Mouse (Mus musculus): Measurements from ENCODE around the gene Tbc1d10a. TPM values are rescaled to one million over a fixed set of nuclear protein-coding genes. Genes with fewer than 3 reads are reported as not detected.
A peak's percentile ranks its signal among the peaks of the same experiment; 100 is the strongest.

The Tbc1d10a gene
- polyA plus RNA-seq, 1 experiment: 56.4 TPM

- no peak for DNase-seq (ENCODE audit: extremely low spot score in 1 of 2, low spot score in 1 of 2)
Measured at GRCm38 (mm10) chr11:4213107-4213506, 26.5 kb downstream of the Tbc1d10a start.

- DNase-seq (ENCODE audit: extremely low spot score in 1 of 2, low spot score in 1 of 2): no peak
Measured at GRCm38 (mm10) chr11:4214572-4214971, 28.0 kb downstream of the Tbc1d10a start.

- no peak for DNase-seq (ENCODE audit: extremely low spot score in 1 of 2, low spot score in 1 of 2)
Measured at GRCm38 (mm10) chr11:4215061-4215460, 28.5 kb downstream of the Tbc1d10a start.

- DNase-seq (ENCODE audit: extremely low spot score in 1 of 2, low spot score in 1 of 2): no peak
Measured at GRCm38 (mm10) chr11:4216248-4217000, 29.8 kb downstream of the Tbc1d10a start.

GRCm38 (mm10) chr11:4217914-4218629, 31.5 kb downstream of the Tbc1d10a start, which contains the start of gene Castor1:
TSS of gene Castor1 (plus strand) at chr11:4218225.
- peak; percentile 54 to 64 for DNase-seq (ENCODE audit: extremely low spot score in 1 of 2, low spot score in 1 of 2)

GRCm38 (mm10) chr11:4218637-4219036, 32.0 kb downstream of the Tbc1d10a start:
- DNase-seq (ENCODE audit: extremely low spot score in 1 of 2, low spot score in 1 of 2): no peak

GRCm38 (mm10) chr11:4219317-4219751, 32.7 kb downstream of the Tbc1d10a start:
- peak; percentile 64 to 87 for DNase-seq (ENCODE audit: extremely low spot score in 1 of 2, low spot score in 1 of 2)

GRCm38 (mm10) chr11:4219908-4220307, 33.3 kb downstream of the Tbc1d10a start:
- DNase-seq (ENCODE audit: extremely low spot score in 1 of 2, low spot score in 1 of 2): no peak

GRCm38 (mm10) chr11:4220443-4221400, 34.1 kb downstream of the Tbc1d10a start:
- peak in 1 of 2 experiments; percentile 81 for DNase-seq (ENCODE audit: extremely low spot score in 1 of 2, low spot score in 1 of 2)

- DNase-seq (ENCODE audit: extremely low spot score in 1 of 2, low spot score in 1 of 2): no peak
Measured at GRCm38 (mm10) chr11:4222046-4222950, 35.7 kb downstream of the Tbc1d10a start.

GRCm38 (mm10) chr11:4223393-4224188, 37.0 kb downstream of the Tbc1d10a start:
- DNase-seq (ENCODE audit: extremely low spot score in 1 of 2, low spot score in 1 of 2): no peak

- DNase-seq (ENCODE audit: extremely low spot score in 1 of 2, low spot score in 1 of 2): no peak
Measured at GRCm38 (mm10) chr11:4224223-4224622, 37.6 kb downstream of the Tbc1d10a start.

GRCm38 (mm10) chr11:4226569-4227325, 40.2 kb downstream of the Tbc1d10a start:
- no peak for DNase-seq (ENCODE audit: extremely low spot score in 1 of 2, low spot score in 1 of 2)

GRCm38 (mm10) chr11:4228463-4228862, 41.9 kb downstream of the Tbc1d10a start:
- DNase-seq (ENCODE audit: extremely low spot score in 1 of 2, low spot score in 1 of 2): no peak

GRCm38 (mm10) chr11:4229841-4230240, 43.3 kb downstream of the Tbc1d10a start:
- no peak for DNase-seq (ENCODE audit: extremely low spot score in 1 of 2, low spot score in 1 of 2)

- DNase-seq (ENCODE audit: extremely low spot score in 1 of 2, low spot score in 1 of 2): no peak
Measured at GRCm38 (mm10) chr11:4231435-4231834, 44.8 kb downstream of the Tbc1d10a start.

- no peak for DNase-seq (ENCODE audit: extremely low spot score in 1 of 2, low spot score in 1 of 2)
Measured at GRCm38 (mm10) chr11:4232644-4233043, 46.1 kb downstream of the Tbc1d10a start.

GRCm38 (mm10) chr11:4235052-4235655, 48.6 kb downstream of the Tbc1d10a start:
- DNase-seq (ENCODE audit: extremely low spot score in 1 of 2, low spot score in 1 of 2): no peak
